Mouse (Mus musculus): ENCODE measurements around the gene Ddb1. TPM values are rescaled to one million over a fixed set of nuclear protein-coding genes. Genes with fewer than 3 reads are reported as not detected.
A peak's percentile ranks its signal among the peaks of the same experiment; 100 is the strongest.

Gene Ddb1
- polyA plus RNA-seq, 1 experiment from 2014 or later, result 252 TPM

GRCm38 (mm10) chr19:10576690-10577561 lies 28.2 kb upstream of the Ddb1 start, which contains the start of the genes Cyb561a3 and Tmem138:
Cyb561a3 (plus strand) TSS chr19:10577172.
Tmem138 (minus strand) TSS chr19:10577362.
- peak; percentile 94 for ATAC-seq
- peak within 1 kb of the TSS; percentile 76 for H3K9ac ChIP-seq
- peak within 1 kb of the TSS; percentile 85 for H3K27ac ChIP-seq
- H3K4me1 ChIP-seq, result peaks cover 31% of the 10 kb centered on the region
- H3K9me3 ChIP-seq (replicated peaks), result no peaks in the 10 kb centered on the region
- H3K4me3 ChIP-seq, result peak within 1 kb of the TSS; percentile 69
- H3K27me3 ChIP-seq (replicated peaks), result no peaks in the 10 kb centered on the region
- 1% methylated on average over 44 of the region's 44 CpGs for WGBS (ENCODE audit: insufficient replicate concordance)
- peaks cover 39% of the 10 kb centered on the region for H3K36me3 ChIP-seq
- peak within 1 kb of the TSS; percentile 78 for H3K4me2 ChIP-seq

GRCm38 (mm10) chr19:10580102-10580501 lies 25.0 kb upstream of the Ddb1 start:
- peaks cover 20% of the 10 kb centered on the region for H3K36me3 ChIP-seq
- 69% methylated on average over 3 of the region's 3 CpGs for WGBS (ENCODE audit: insufficient replicate concordance)
- H3K27me3 ChIP-seq (replicated peaks), result no peaks in the 10 kb centered on the region
- ATAC-seq, result no peak
- H3K27ac ChIP-seq, result no peak overlapping the region
- no peak overlapping the region for H3K9ac ChIP-seq
- H3K9me3 ChIP-seq (replicated peaks), result no peaks in the 10 kb centered on the region
- no peak overlapping the region for H3K4me3 ChIP-seq
- H3K4me2 ChIP-seq, result no peak overlapping the region
- peaks cover 34% of the 10 kb centered on the region for H3K4me1 ChIP-seq

GRCm38 (mm10) chr19:10580761-10581160 lies 24.4 kb upstream of the Ddb1 start:
- WGBS (ENCODE audit: insufficient replicate concordance), result 37% methylated on average over 3 of the region's 3 CpGs
- ATAC-seq, result no peak
- H3K27ac ChIP-seq, result no peak overlapping the region

GRCm38 (mm10) chr19:10581984-10582383 lies 23.1 kb upstream of the Ddb1 start:
- Histone ChIP-seq H3K27me3 (replicated peaks) (no peaks in the 10 kb centered on the region), H3K36me3 (peaks cover 20% of the 10 kb centered on the region), H3K9ac (no peak overlapping the region), H3K4me2 (no peak overlapping the region), H3K4me1 (peaks cover 26% of the 10 kb centered on the region), H3K4me3 (no peak overlapping the region), H3K27ac (no peak overlapping the region), H3K9me3 (replicated peaks) (no peaks in the 10 kb centered on the region)
- WGBS (ENCODE audit: insufficient replicate concordance), result 79% methylated on average over 6 of the region's 6 CpGs
- no peak for ATAC-seq

More at GRCm38 (mm10) chr19:10580761-10581160, 24.4 kb upstream of the Ddb1 start:
- H3K36me3 ChIP-seq, result peaks cover 20% of the 10 kb centered on the region
- H3K9me3 ChIP-seq (replicated peaks), result no peaks in the 10 kb centered on the region
- H3K27me3 ChIP-seq (replicated peaks), result no peaks in the 10 kb centered on the region
- H3K4me1 ChIP-seq, result peaks cover 33% of the 10 kb centered on the region
- H3K4me2 ChIP-seq, result no peak overlapping the region
- H3K9ac ChIP-seq, result no peak overlapping the region
- no peak overlapping the region for H3K4me3 ChIP-seq

- 63% methylated on average over 7 of the region's 7 CpGs for WGBS (ENCODE audit: insufficient replicate concordance)
- no peak overlapping the region for H3K27ac ChIP-seq
- no peak for ATAC-seq
Observed at GRCm38 (mm10) chr19:10583550-10584146, 21.5 kb upstream of the Ddb1 start.

GRCm38 (mm10) chr19:10585112-10585511 lies 20.0 kb upstream of the Ddb1 start:
- 0 out of 2 replicates have a peak, but pooled peaks have one; percentile 10 for ATAC-seq
- Histone ChIP-seq H3K27ac (no peak overlapping the region), H3K4me3 (no peak overlapping the region), H3K4me2 (no peak overlapping the region), H3K27me3 (replicated peaks) (no peaks in the 10 kb centered on the region), H3K4me1 (peaks cover 21% of the 10 kb centered on the region), H3K36me3 (peaks cover 34% of the 10 kb centered on the region), H3K9me3 (replicated peaks) (no peaks in the 10 kb centered on the region), H3K9ac (no peak overlapping the region)
- 74% methylated on average over 8 of the region's 8 CpGs for WGBS (ENCODE audit: insufficient replicate concordance)

More at GRCm38 (mm10) chr19:10583550-10584146, 21.5 kb upstream of the Ddb1 start:
- peaks cover 22% of the 10 kb centered on the region for H3K4me1 ChIP-seq
- no peak overlapping the region for H3K4me3 ChIP-seq
- no peaks in the 10 kb centered on the region for H3K9me3 ChIP-seq (replicated peaks)
- H3K4me2 ChIP-seq, result no peak overlapping the region
- no peak overlapping the region for H3K9ac ChIP-seq
- H3K36me3 ChIP-seq, result peaks cover 30% of the 10 kb centered on the region
- no peaks in the 10 kb centered on the region for H3K27me3 ChIP-seq (replicated peaks)

GRCm38 (mm10) chr19:10587231-10587630 lies 17.9 kb upstream of the Ddb1 start:
- no peak for ATAC-seq

GRCm38 (mm10) chr19:10589127-10589857 lies 15.8 kb upstream of the Ddb1 start:
- 50% methylated on average over 5 of the region's 5 CpGs for WGBS (ENCODE audit: insufficient replicate concordance)
- Histone ChIP-seq H3K4me2 (no peak overlapping the region), H3K9ac (no peak overlapping the region), H3K4me3 (no peak overlapping the region), H3K9me3 (replicated peaks) (no peaks in the 10 kb centered on the region), H3K4me1 (peaks cover 18% of the 10 kb centered on the region; the same call in 1 of the 2 replicates), H3K27me3 (replicated peaks) (no peaks in the 10 kb centered on the region), H3K36me3 (peaks cover 48% of the 10 kb centered on the region), H3K27ac (peak overlapping the region; percentile 20; the same call in 1 of the 2 replicates)
- ATAC-seq, result no peak

More at GRCm38 (mm10) chr19:10587231-10587630, 17.9 kb upstream of the Ddb1 start:
- no peak overlapping the region for H3K4me2 ChIP-seq
- H3K9me3 ChIP-seq (replicated peaks), result no peaks in the 10 kb centered on the region
- peaks cover 21% of the 10 kb centered on the region for H3K4me1 ChIP-seq
- H3K36me3 ChIP-seq, result peaks cover 37% of the 10 kb centered on the region
- no peak overlapping the region for H3K9ac ChIP-seq
- no peak overlapping the region for H3K4me3 ChIP-seq
- WGBS (ENCODE audit: insufficient replicate concordance), result 83% methylated on average over 8 of the region's 8 CpGs
- no peak overlapping the region for H3K27ac ChIP-seq
- H3K27me3 ChIP-seq (replicated peaks), result no peaks in the 10 kb centered on the region

GRCm38 (mm10) chr19:10590301-10590700 lies 14.8 kb upstream of the Ddb1 start:
- no peak overlapping the region for H3K4me3 ChIP-seq
- H3K4me2 ChIP-seq, result no peak overlapping the region
- peaks cover 52% of the 10 kb centered on the region for H3K36me3 ChIP-seq
- H3K27ac ChIP-seq, result no peak overlapping the region
- ATAC-seq, result no peak
- no peaks in the 10 kb centered on the region for H3K9me3 ChIP-seq (replicated peaks)
- H3K4me1 ChIP-seq, result peaks cover 16% of the 10 kb centered on the region; the same call in 1 of the 2 replicates
- H3K9ac ChIP-seq, result no peak overlapping the region
- no peaks in the 10 kb centered on the region for H3K27me3 ChIP-seq (replicated peaks)
- 62% methylated on average over 3 of the region's 3 CpGs for WGBS (ENCODE audit: insufficient replicate concordance)

- peak; percentile 52; the same call in 1 of the 2 replicates for ATAC-seq
- H3K36me3 ChIP-seq, result peaks cover 67% of the 10 kb centered on the region
- no peaks in the 10 kb centered on the region for H3K9me3 ChIP-seq (replicated peaks)
- whole genome bisulfite sequencing (ENCODE audit: insufficient replicate concordance), result 77% methylated on average over 6 of the region's 6 CpGs
- no peak overlapping the region for H3K27ac ChIP-seq
- no peaks in the 10 kb centered on the region for H3K27me3 ChIP-seq (replicated peaks)
- H3K4me1 ChIP-seq, result peaks cover 15% of the 10 kb centered on the region; the same call in 1 of the 2 replicates
- H3K4me3 ChIP-seq, result no peak overlapping the region
- H3K9ac ChIP-seq, result no peak overlapping the region
- no peak overlapping the region for H3K4me2 ChIP-seq
Observed at GRCm38 (mm10) chr19:10591659-10592377, 13.3 kb upstream of the Ddb1 start.

- Histone ChIP-seq H3K27me3 (replicated peaks) (no peaks in the 10 kb centered on the region), H3K9ac (no peak overlapping the region), H3K27ac (no peak overlapping the region), H3K4me2 (no peak overlapping the region), H3K9me3 (replicated peaks) (no peaks in the 10 kb centered on the region), H3K4me1 (peaks cover 11% of the 10 kb centered on the region), H3K4me3 (no peak overlapping the region), H3K36me3 (peaks cover 57% of the 10 kb centered on the region)
- 38% methylated on average over 3 of the region's 3 CpGs for WGBS (ENCODE audit: insufficient replicate concordance)
- ATAC-seq, result no peak
Observed at GRCm38 (mm10) chr19:10598188-10598587, 6.9 kb upstream of the Ddb1 start.
